Mouse (Mus musculus) embryonic facial prominence, embryonic 12.5 days (tissue): ENCODE results near the gene Ankrd13a. TPM values are rescaled to one million over a fixed set of nuclear protein-coding genes. Genes with fewer than 3 reads are reported as not detected.
A peak's percentile ranks its signal among the peaks of the same experiment; 100 is the strongest.

Experiments used
- ATAC-seq: fragments of 200-750 bp; cut with Nextera tagmentation; 2 replicates; pipeline ENCODE4 v1.8.0; 2017; ENCODE audit not compliant: insufficient number of reproducible peaks, insufficient read depth, low FRiP score, low TSS enrichment
- H3K27ac ChIP-seq: fragments of 300-500 bp; sonication (generic); 2 replicates; pipeline ENCODE4 v1.5.1; 2016; ENCODE audit warnings: mild to moderate bottlenecking
- H3K27me3 ChIP-seq: fragments of 300-500 bp; sonication (generic); 2 replicates; pipeline ENCODE4 v1.6.1; 2016; ENCODE audit warnings: mild to moderate bottlenecking, moderate library complexity
- H3K36me3 ChIP-seq: fragments of 300-500 bp; sonication (generic); 2 replicates; pipeline ENCODE4 v1.6.1; 2016; ENCODE audit warnings: mild to moderate bottlenecking
- H3K4me1 ChIP-seq: fragments of 300-500 bp; sonication (generic); 2 replicates; pipeline ENCODE4 v1.6.1; 2016
- H3K4me2 ChIP-seq: fragments of 300-500 bp; sonication (generic); replicated peaks from 2 replicates; pipeline ENCODE4 v1.6.1; 2016; ENCODE audit warnings: mild to moderate bottlenecking, moderate library complexity
- H3K4me3 ChIP-seq: fragments of 300-500 bp; sonication (generic); 2 replicates; pipeline ENCODE4 v1.5.1; 2016; ENCODE audit warnings: mild to moderate bottlenecking
- H3K9ac ChIP-seq: fragments of 300-500 bp; sonication (generic); 2 replicates; pipeline ENCODE4 v1.6.1; 2016; ENCODE audit warnings: mild to moderate bottlenecking, moderate library complexity
- H3K9me3 ChIP-seq: fragments of 300-500 bp; sonication (generic); 2 replicates; pipeline ENCODE4 v1.6.1; 2016; ENCODE audit warnings: mild to moderate bottlenecking, moderate library complexity
- WGBS: fragments of 180-500 bp; shearing (Covaris S2); methylation state at CpG from one replicate; pipeline ENCODE4 v1.1.7; 2016; 5-methylcytosine and 5-hydroxymethylcytosine counted together
- polyA plus RNA-seq: library from polyadenylated mRNA; unstranded; fragments of >200 nt; fragmentation: Nextera tagmentation; extraction: Ambion mirVana; gene quantifications from 2 replicates; pipeline ENCODE4 v1.2.1, GENCODE M21; 2016

Gene Ankrd13a
- polyA plus RNA-seq, 1 experiment from 2014 or later, result 63.9 TPM

DNA sequence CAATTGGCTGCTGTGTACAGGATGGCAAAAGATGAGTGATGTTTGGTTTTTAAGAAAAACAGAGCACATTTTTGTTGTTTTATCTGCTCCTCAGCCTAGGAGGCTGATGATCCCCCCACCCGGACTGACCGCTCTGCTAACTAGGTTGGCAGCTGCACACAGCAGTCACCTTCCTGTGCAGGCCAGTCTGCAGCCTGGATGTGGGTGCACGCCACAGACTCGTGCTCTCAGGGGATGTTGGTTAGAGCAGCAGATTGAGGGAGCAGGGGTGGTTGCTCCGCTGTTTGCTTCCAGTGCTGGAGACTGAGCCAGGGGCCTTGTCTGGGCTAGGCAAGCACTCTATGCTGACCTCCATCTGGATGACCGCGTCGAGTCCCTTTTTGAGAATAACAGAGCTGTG, 4.7 kb upstream of the Ankrd13a start:
- Histone ChIP-seq H3K27me3 (no peaks in the 10 kb centered on the region), H3K4me3 (no peak overlapping the region), H3K4me2 (no peak overlapping the region), H3K9ac (no peak overlapping the region), H3K4me1 (peaks cover 11% of the 10 kb centered on the region), H3K36me3 (peaks cover 16% of the 10 kb centered on the region), H3K9me3 (no peaks in the 10 kb centered on the region), H3K27ac (no peak overlapping the region)
- ATAC-seq, result no peak
- WGBS, result 91% methylated on average over 8 of the region's 8 CpGs

DNA sequence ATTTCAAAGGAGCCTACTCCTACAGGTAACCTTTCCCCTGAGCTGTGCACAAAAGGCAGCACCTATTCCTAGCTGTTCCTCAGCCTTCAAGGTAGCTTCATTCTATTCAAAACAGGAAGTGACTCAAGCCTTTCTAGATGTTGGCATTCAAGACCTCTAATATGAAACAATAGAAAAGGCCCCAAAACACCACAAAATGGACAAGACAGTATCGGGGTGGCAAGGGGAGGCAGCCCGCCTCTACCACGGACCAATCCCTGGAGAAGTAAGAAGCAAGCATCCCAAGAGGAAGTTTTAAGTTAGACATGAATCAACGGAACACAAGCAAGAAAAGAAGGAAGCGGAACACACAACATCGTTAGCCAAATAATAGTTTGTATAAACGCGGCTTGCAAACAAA, 2.7 kb upstream of the Ankrd13a start:
- Histone ChIP-seq H3K27me3 (no peaks in the 10 kb centered on the region), H3K4me2 (peak overlapping the region; percentile 73), H3K9me3 (no peaks in the 10 kb centered on the region), H3K9ac (no peak overlapping the region), H3K27ac (no peak overlapping the region), H3K36me3 (no peaks in the 10 kb centered on the region), H3K4me1 (peaks cover 18% of the 10 kb centered on the region), H3K4me3 (0 out of 2 replicates have a peak overlapping the region, but pooled peaks have one; percentile 99)
- no peak for ATAC-seq
- WGBS, result 74% methylated on average over 8 of the region's 8 CpGs

DNA sequence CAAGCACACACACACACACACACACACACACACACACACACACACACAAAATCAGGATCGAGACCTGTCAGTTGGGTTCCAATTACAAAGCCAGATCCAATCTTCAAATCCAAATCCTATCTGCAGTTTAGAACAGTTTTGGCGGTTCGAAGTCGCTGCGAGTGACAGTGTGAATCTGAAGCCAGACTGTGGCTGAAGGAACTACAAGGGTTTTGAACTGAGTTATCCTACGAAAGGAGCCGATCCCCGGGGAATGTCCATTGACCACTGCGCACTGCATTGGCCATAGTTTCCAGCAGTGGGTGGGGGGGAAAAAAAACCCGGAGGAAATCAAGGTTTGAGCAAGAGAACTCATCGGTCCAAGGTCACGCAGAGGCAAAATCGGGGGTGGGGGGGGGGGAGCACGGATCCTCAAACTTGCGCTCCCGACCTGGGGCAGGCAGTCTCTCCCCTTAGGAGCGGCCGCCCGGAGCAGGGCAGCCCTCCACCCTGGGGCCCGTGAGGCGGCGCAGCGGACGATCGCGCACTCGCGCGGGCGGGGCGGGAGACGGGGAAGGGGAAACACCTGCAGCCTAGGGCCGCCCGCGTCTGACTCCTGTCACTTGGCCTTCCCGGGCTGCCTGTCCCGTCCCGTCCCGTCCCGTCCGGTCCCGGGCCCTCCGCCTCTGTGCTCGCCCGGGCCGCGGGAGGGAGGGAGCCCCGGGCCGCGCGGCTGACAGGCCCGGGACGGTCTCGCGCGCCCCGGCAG, 1.8 kb upstream of the Ankrd13a start:
- H3K27ac ChIP-seq, result peak overlapping the region; percentile 92
- WGBS, result 3% methylated on average over 23 of the region's 57 CpGs
- no peaks in the 10 kb centered on the region for H3K9me3 ChIP-seq
- no peaks in the 10 kb centered on the region for H3K36me3 ChIP-seq
- ATAC-seq, result peak; percentile 49
- peaks cover 18% of the 10 kb centered on the region for H3K4me1 ChIP-seq
- H3K27me3 ChIP-seq, result no peaks in the 10 kb centered on the region
- H3K9ac ChIP-seq, result peak overlapping the region; percentile 97
- H3K4me2 ChIP-seq, result peak overlapping the region; percentile 73
- H3K4me3 ChIP-seq, result peak overlapping the region; percentile 99

DNA sequence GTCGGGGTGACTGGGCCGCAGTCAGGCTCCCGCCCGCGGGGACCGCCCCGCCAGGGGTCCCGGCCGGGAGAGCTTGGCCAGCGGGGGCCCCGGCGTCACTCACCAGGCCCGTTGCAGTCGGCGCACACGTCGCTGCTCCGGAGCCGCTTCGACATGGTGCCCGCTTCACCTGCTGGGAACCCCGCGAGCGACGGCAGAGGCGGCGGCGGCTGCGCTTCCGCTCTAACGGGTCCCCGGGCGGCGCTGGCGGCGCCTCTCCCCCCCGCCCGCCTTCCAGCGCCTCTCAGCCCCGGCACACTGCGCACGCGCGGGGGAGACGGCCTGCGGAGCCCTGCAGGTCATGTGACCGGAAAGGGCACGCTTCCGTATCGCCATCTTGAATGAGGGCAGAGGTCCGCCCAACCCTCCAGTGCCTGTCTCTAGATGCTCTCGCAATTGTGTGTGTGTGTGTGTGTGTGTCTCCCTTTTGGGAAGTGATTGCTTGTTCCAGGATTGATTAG, 1.2 kb upstream of the Ankrd13a start:
- peak overlapping the region; percentile 97 for H3K9ac ChIP-seq
- H3K36me3 ChIP-seq, result no peaks in the 10 kb centered on the region
- WGBS, result under 1% methylated on average over 41 of the region's 52 CpGs
- peak overlapping the region; percentile 73 for H3K4me2 ChIP-seq
- H3K4me3 ChIP-seq, result peak overlapping the region; percentile 99
- peak; percentile 81 for ATAC-seq
- H3K4me1 ChIP-seq, result peaks cover 18% of the 10 kb centered on the region
- no peaks in the 10 kb centered on the region for H3K27me3 ChIP-seq
- H3K27ac ChIP-seq, result peak overlapping the region; percentile 92
- no peaks in the 10 kb centered on the region for H3K9me3 ChIP-seq

DNA sequence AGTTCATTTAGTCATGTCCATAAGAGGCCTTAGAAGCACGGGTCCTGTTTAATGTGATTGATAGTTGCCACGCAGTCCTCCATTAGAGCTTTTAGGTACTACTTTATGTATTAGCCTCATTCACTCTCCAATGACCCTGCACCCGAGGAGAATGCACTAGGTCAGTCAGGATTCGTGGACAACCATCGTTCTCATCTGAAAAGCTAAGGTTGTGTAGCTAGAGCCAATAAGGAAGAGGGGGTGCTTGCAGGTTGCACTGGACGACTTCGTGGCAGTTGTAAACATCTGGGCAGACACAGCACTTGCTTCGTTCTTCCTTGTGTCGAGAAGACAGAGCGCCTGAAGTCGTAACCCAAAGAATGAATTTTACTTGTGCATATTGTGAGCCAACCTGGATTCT, 697 bp upstream of the Ankrd13a start:
- Histone ChIP-seq H3K4me2 (peak overlapping the region; percentile 73), H3K27me3 (no peaks in the 10 kb centered on the region), H3K9ac (peak overlapping the region; percentile 97), H3K27ac (peak overlapping the region; percentile 92), H3K4me1 (peaks cover 18% of the 10 kb centered on the region), H3K4me3 (peak overlapping the region; percentile 99), H3K9me3 (no peaks in the 10 kb centered on the region), H3K36me3 (no peaks in the 10 kb centered on the region)
- 1% methylated on average over 11 of the region's 11 CpGs for WGBS
- ATAC-seq, result no peak

DNA sequence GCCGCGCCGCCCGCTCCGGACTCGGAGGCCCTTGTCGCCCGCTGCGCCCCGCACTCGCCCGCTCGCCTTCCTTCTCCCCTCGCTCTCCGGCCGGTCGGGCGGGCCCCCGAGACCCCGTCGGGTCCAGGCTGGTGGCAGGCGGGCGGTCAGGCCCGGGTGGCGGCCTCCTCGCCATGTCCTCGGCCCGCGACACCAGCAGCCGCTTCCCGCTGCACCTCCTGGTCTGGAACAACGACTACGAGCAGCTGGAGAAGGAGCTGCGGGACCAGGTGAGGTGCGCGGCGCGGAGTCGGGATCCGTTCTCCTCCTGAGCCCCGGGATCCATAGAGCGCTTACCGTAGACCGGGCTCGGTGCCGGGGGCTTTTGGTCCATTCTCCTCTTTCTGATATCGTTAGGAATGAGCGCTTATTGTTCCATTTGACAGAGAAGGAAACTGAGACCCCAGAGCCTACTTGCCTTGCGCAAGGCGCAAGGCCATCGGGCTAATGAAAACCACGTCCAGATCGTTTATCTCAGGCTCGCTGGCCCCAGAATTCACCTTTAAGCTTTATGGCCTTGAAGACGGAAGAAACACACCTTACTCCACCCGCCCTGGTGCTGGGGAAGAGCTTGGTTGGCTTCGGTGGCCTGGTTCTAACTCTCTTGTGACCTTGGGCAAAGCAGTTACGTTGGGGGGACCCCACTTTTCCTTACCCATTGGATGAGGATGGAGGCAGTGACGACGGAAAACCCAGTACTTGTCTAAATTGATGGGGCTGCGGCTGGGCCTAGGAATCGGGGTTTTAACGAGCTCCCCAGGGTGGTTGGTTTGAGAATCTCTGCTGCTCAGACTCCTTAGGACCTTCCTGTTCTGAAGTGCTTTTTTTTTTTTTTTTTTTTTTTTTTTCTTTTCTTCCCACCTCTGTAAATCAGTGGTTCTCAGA, 841 bp downstream of the Ankrd13a start, which contains the start of gene Git2:
Git2 (minus strand) TSS at position 462 of the 924 bp plus-strand sequence.
- Histone ChIP-seq H3K4me2 (peak within 1 kb of the TSS; percentile 73), H3K27me3 (no peaks in the 10 kb centered on the region), H3K9me3 (no peaks in the 10 kb centered on the region), H3K36me3 (no peaks in the 10 kb centered on the region), H3K4me1 (peaks cover 18% of the 10 kb centered on the region), H3K9ac (peak within 1 kb of the TSS; percentile 97), H3K27ac (peak within 1 kb of the TSS; percentile 92), H3K4me3 (peak within 1 kb of the TSS; percentile 99)
- under 1% methylated on average over 45 of the region's 63 CpGs for WGBS
- ATAC-seq, result 0 out of 2 replicates have a peak, but pooled peaks have one; percentile 3

DNA sequence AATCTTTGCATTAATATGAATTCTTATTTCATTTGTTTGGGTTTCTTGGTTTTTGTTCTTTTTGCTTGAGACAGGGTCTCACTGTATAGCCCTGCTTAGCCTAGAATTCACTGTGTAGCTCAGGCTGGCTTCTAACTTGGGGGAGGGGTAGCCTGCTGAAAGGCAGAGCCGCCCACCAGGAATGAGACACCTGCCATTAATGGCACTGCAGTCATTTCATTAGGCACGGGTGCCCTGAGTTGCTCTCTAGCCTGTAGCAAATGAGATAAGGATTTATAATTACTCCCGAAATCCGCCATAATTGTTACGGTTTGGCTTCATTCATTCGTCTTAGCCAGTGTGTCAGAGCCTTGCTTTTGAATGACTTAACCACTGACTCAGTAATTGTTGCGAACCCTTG, 1.7 kb downstream of the Ankrd13a start:
- ATAC-seq, result no peak
- H3K27me3 ChIP-seq, result no peaks in the 10 kb centered on the region
- peak overlapping the region; percentile 99 for H3K4me3 ChIP-seq
- peak overlapping the region; percentile 73 for H3K4me2 ChIP-seq
- no peak overlapping the region for H3K27ac ChIP-seq
- no peaks in the 10 kb centered on the region for H3K36me3 ChIP-seq
- no peak overlapping the region for H3K9ac ChIP-seq
- H3K4me1 ChIP-seq, result peaks cover 18% of the 10 kb centered on the region
- no peaks in the 10 kb centered on the region for H3K9me3 ChIP-seq
- WGBS, result 73% methylated on average over 7 of the region's 7 CpGs

DNA sequence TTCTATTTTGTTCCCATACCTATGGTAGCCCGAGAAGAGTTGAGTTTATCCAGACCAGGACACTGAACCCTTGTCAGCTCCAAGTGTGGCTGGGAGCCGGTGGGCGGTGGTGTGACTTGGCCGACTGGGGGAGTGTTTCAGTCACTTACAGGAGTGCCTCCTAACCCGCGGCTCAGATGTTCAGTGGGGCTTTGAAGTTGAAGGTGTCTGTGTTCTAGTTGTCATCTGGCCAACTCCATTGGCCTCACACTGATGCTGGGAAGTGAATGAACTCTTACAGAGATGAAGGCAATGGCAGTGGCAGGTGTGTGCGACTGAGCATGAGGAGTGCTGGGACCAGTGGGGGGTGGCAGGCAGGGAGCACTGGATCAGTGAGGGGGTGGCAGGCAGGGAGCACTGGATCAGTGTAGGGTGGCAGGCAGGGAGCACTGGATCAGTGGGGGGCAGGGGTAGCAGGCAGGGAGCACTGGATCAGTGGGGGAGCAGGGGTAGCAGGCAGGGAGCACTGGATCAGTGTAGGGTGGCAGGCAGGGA, 5.5 kb downstream of the Ankrd13a start:
- Histone ChIP-seq H3K9me3 (no peaks in the 10 kb centered on the region), H3K27ac (no peak overlapping the region), H3K4me3 (no peak overlapping the region), H3K27me3 (no peaks in the 10 kb centered on the region), H3K36me3 (no peaks in the 10 kb centered on the region), H3K4me2 (no peak overlapping the region), H3K9ac (no peak overlapping the region), H3K4me1 (peaks cover 8% of the 10 kb centered on the region)
- no peak for ATAC-seq
- WGBS, result 81% methylated on average over 7 of the region's 7 CpGs

DNA sequence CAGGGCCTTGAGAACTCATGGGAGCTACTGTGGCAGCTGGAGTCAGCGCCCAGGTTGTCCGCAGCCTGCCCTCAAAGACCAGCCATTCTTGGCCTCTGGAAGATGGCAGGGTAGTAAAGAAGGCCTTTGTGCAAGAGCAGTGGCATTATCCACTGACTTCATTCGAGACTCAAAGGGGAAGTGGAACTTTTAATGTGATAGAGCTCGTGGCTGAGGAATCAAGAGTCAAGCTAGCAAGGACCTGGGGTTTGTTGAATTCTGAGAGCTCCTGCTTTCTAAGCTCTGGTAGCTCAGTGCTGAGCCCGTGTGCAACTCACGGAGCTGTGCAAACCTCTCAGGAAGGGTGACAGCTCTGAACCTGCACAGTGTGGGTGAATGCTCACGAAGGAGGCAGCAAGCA, 6.4 kb downstream of the Ankrd13a start:
- Histone ChIP-seq H3K4me1 (peaks cover 6% of the 10 kb centered on the region), H3K9ac (no peak overlapping the region), H3K4me2 (no peak overlapping the region), H3K4me3 (no peak overlapping the region), H3K9me3 (no peaks in the 10 kb centered on the region), H3K36me3 (peaks cover 2% of the 10 kb centered on the region; the same call in 1 of the 2 replicates), H3K27me3 (no peaks in the 10 kb centered on the region), H3K27ac (no peak overlapping the region)
- no peak for ATAC-seq
- 85% methylated on average over 7 of the region's 7 CpGs for WGBS

DNA sequence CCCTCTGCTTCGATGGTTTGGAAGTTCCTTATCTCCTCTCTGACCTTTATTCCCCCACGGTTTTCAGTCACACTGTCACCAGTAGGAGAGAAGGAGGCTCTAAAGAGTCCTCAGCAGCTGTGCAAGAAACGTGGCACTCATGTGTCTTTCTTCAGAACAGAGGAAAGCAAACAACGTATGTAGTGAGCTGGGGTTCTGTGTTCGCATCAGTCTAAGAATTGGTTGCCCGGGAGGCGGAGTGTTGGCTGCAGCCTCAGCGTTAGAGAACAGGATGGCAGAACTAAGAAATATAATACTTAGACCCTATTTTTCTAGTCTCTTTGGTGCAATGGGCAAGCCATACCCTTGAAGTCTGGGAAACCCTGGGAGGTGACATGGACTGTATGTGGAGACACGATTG, 8.5 kb downstream of the Ankrd13a start:
- Histone ChIP-seq H3K4me2 (no peak overlapping the region), H3K4me3 (no peak overlapping the region), H3K36me3 (peaks cover 20% of the 10 kb centered on the region), H3K9ac (no peak overlapping the region), H3K27ac (no peak overlapping the region), H3K27me3 (no peaks in the 10 kb centered on the region), H3K9me3 (no peaks in the 10 kb centered on the region), H3K4me1 (no peaks in the 10 kb centered on the region)
- 89% methylated on average over 9 of the region's 9 CpGs for WGBS
- ATAC-seq, result no peak

DNA sequence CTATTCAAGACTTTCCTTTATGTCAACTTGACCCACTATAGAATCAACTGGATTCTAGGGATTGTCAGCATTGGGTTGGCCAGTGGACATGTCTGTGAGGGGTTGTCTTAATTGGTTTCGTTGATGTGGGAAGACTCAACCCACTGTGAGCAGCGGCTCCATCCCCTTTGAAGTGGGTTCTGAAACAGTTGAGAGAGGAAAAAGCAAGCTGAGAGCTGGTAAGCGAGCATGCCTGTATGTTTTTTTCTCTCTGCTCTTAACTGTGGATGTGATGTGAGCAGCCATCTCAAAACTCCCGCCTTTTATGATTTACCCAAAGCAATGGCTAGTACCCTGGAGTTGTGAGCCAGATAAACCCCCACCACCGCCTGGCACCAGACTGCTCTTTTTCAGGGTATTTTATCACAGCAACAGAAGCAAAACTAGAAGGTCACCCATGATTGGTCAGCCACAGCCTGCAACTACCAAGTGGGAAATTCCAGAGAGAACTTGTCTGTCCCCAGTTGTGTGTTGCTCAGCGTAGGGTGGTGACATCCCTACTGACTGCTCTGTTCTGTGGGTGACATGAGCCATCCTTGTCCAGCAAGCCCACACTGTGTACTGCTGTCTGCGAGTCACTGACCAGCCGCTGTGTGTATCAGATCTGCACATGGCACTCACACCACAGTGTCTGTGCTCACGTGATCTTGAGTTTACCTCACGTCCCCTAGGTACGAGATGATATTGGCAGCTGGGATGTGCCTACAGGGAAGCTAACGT, 9.1 kb downstream of the Ankrd13a start:
- H3K4me2 ChIP-seq, result no peak overlapping the region
- WGBS, result 87% methylated on average over 12 of the region's 12 CpGs
- no peak overlapping the region for H3K27ac ChIP-seq
- no peak overlapping the region for H3K9ac ChIP-seq
- H3K4me3 ChIP-seq, result no peak overlapping the region
- no peaks in the 10 kb centered on the region for H3K9me3 ChIP-seq
- H3K36me3 ChIP-seq, result peaks cover 23% of the 10 kb centered on the region
- ATAC-seq, result no peak
- H3K27me3 ChIP-seq, result no peaks in the 10 kb centered on the region
- no peaks in the 10 kb centered on the region for H3K4me1 ChIP-seq
